Mouse (Mus musculus) heart, postnatal 36 days (tissue): ENCODE data around the gene Vmn1r30. TPM values are rescaled to one million over a fixed set of nuclear protein-coding genes. Genes with fewer than 3 reads are reported as not detected.

Experiments
- DNase-seq, 2 experiments: peaks; one replicate each; pipeline ENCODE4 v3.0.0; 2021 to 2022
- intact Hi-C: fragments of 180-260 bp; cut with DNase I; formaldehyde crosslinking; loops from one replicate; pipeline ENCODE4 v1.15.1; 2025
- total RNA-seq, 2 experiments: library from RNA; stranded (reverse); gene quantifications; 2 replicates each; pipeline ENCODE4 v1.2.3; 2021

Vmn1r30 gene
- not detected for total RNA-seq

DNA sequence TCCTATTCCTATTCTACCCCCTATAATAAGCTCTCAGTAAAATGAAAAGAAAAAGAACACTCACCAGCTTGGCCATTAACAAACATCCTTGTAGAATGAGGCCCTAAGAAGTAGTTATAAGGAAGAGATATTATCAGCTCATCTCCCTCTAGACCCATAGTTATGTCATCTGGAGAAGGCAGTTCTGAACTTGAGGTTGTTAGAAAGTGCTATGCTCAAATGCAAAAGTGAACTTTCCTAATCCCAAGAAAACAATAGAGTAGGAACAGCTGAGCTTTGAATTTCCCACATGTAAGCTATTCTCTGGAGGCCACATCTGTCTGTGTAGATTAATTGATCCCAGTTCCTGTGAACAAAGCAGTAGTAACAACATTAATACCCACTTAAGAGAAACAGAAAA is at the start of gene Vmn1r30:
Vmn1r30 (minus strand) TSS at position 101 of the 400 bp plus-strand sequence.
- DNase-seq: no peak
- intact Hi-C loops: no loop called here

DNA sequence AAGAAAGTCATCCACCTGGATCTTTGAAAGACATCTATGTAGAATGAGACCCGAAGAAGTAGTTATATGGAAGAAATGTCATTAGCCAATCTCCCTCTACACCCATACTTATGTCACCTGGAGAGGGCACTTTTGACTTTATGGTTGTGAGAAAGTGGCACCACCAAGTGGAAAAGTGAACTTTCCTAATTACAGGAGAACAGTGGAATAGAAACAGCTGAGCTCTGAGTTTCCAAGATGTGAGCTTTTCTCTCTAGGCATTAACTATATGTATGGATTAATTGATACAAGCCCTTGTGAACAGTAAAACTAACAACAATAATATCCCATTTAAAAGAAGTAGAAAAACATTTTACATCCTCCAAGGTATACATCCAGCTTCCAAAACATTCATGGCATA is 32.0 kb upstream of the Vmn1r30 start, which contains the start of gene Vmn1r31:
Vmn1r31 (minus strand) TSS at position 101 of the 400 bp plus-strand sequence.
- DNase-seq: no peak
- intact Hi-C loops: no loop called here

Other genes starting within 250 kb of the Vmn1r30 start
- not detected for gene Vmn1r27, start 224.6 kb downstream of the Vmn1r30 start, total RNA-seq
- gene Vmn1r28, start 181.3 kb downstream of the Vmn1r30 start, total RNA-seq: not detected
- not detected for gene Vmn1r29, start 141.8 kb downstream of the Vmn1r30 start, total RNA-seq
- not detected for gene Vmn1r31, start 31.9 kb upstream of the Vmn1r30 start, total RNA-seq
- gene Abcg2, start 141.1 kb upstream of the Vmn1r30 start, total RNA-seq: 10 to 100 TPM; 32.0 to 35.0 TPM